Mouse (Mus musculus) neural tube, embryonic 11.5 days (tissue): Measurements from ENCODE around the gene Aamp. TPM values are rescaled to one million over a fixed set of nuclear protein-coding genes. Genes with fewer than 3 reads are reported as not detected.
"Not testable (repeated sequence)": the region's sequence is repeated elsewhere in the genome, so short reads cannot be mapped to it uniquely, and the experiment has no call there.

ENCODE experiments used
- ATAC-seq: fragments of 200-750 bp; cut with Nextera tagmentation; 2 replicates; pipeline ENCODE4 v1.8.0; 2017; ENCODE audit warnings: moderate number of reproducible peaks, mild to moderate bottlenecking, moderate TSS enrichment, moderate library complexity; ENCODE audit not compliant: insufficient read depth, low FRiP score, low TSS enrichment
- DNase-seq: peaks from one replicate; pipeline ENCODE4 v3.0.0-alpha.2; 2015; ENCODE audit warnings: low spot score
- H3K27ac ChIP-seq: fragments of 300-500 bp; sonication (generic); 2 replicates; pipeline ENCODE4 v1.5.1; 2014; ENCODE audit warnings: low read depth, mild to moderate bottlenecking, low read length
- H3K27me3 ChIP-seq: fragments of 300-500 bp; sonication (generic); 2 replicates; pipeline ENCODE4 v1.6.1; 2014; ENCODE audit warnings: mild to moderate bottlenecking, low read length, mixed read lengths; ENCODE audit not compliant: control insufficient read depth, insufficient read depth
- H3K36me3 ChIP-seq: fragments of 300-500 bp; sonication (generic); 2 replicates; pipeline ENCODE4 v1.6.1; 2014; ENCODE audit warnings: mild to moderate bottlenecking, low read length, moderate library complexity, mixed read lengths; ENCODE audit not compliant: control insufficient read depth, insufficient read depth
- H3K4me1 ChIP-seq: fragments of 300-500 bp; sonication (generic); 2 replicates; pipeline ENCODE4 v1.6.1; 2014; ENCODE audit warnings: low read length, mixed read lengths; ENCODE audit not compliant: control insufficient read depth, insufficient read depth
- H3K4me2 ChIP-seq: fragments of 300-500 bp; sonication (generic); 2 replicates; pipeline ENCODE4 v1.6.1; 2014; ENCODE audit warnings: low read depth, mild to moderate bottlenecking, moderate library complexity
- H3K4me3 ChIP-seq: fragments of 300-500 bp; sonication (generic); 2 replicates; pipeline ENCODE4 v1.5.1; 2014; ENCODE audit warnings: low read depth, low read length
- H3K9ac ChIP-seq: fragments of 300-500 bp; sonication (generic); 2 replicates; pipeline ENCODE4 v1.6.1; 2014; ENCODE audit warnings: mild to moderate bottlenecking, low read length
- H3K9me3 ChIP-seq: fragments of 300-500 bp; sonication (generic); 2 replicates; pipeline ENCODE4 v1.6.1; 2016; ENCODE audit warnings: low read length; ENCODE audit not compliant: control insufficient read depth
- WGBS: fragments of 180-500 bp; shearing (Covaris S2); extraction: QIAGEN DNeasy Blood & Tissue Kit; methylation state at CpG from one replicate; pipeline ENCODE4 v1.1.7; 2014; 5-methylcytosine and 5-hydroxymethylcytosine counted together
- polyA plus RNA-seq: library from polyadenylated mRNA; unstranded; fragments of >200 nt; fragmentation: Nextera tagmentation; extraction: Ambion mirVana; gene quantifications from 2 replicates; pipeline ENCODE4 v1.2.1, GENCODE M21; 2014

Aamp gene
- polyA plus RNA-seq, 1 experiment from 2014 or later, result 215 TPM

DNA sequence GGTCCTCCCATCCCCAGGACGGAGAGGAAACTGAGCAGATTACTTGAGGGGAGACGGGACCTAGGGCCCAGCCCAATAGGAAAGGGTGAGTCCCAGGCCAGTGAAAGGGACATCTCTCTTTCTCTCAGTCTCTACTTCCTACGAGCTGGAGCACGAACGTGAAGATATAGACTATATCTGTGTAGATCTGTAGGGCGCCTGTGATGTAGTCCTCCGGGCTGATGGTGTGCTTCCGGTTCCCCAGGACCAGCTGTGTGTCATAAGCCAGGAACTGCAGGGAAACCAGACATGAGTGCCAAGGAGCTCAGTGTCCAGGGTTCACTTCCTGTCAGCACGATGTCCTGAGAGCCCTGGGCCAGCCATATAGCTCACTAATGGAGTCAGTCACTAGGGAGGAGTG, 4.7 kb upstream of the Aamp start:
- Histone ChIP-seq H3K4me2 (no peak overlapping the region), H3K36me3 (peaks cover 2% of the 10 kb centered on the region), H3K4me3 (no peak overlapping the region), H3K27me3 (no peaks in the 10 kb centered on the region), H3K9ac (no peak overlapping the region), H3K27ac (no peak overlapping the region), H3K4me1 (peaks cover 4% of the 10 kb centered on the region; the same call in 1 of the 2 replicates), H3K9me3 (no peaks in the 10 kb centered on the region)
- no peak for DNase-seq
- WGBS, result 92% methylated on average over 9 of the region's 9 CpGs
- no peak for ATAC-seq

GRCm38 (mm10) chr1:74288327-74288726, 3.8 kb upstream of the Aamp start:
- peaks cover 2% of the 10 kb centered on the region for H3K36me3 ChIP-seq
- no peak overlapping the region for H3K27ac ChIP-seq
- no peaks in the 10 kb centered on the region for H3K27me3 ChIP-seq
- peaks cover 9% of the 10 kb centered on the region; the same call in 1 of the 2 replicates for H3K4me1 ChIP-seq
- DNase-seq, result no peak
- WGBS, result 75% methylated on average over 4 of the region's 4 CpGs
- H3K9ac ChIP-seq, result no peak overlapping the region
- H3K4me2 ChIP-seq, result no peak overlapping the region
- H3K9me3 ChIP-seq, result no peaks in the 10 kb centered on the region
- H3K4me3 ChIP-seq, result no peak overlapping the region
- no peak for ATAC-seq

- WGBS, result 63% methylated on average over 15 of the region's 17 CpGs
- H3K4me2 ChIP-seq, DNase-seq, H3K9ac ChIP-seq, H3K4me3 ChIP-seq, H3K9me3 ChIP-seq, H3K27me3 ChIP-seq, H3K27ac ChIP-seq, H3K36me3 ChIP-seq, ATAC-seq, H3K4me1 ChIP-seq: not testable (repeated sequence)
Measured at GRCm38 (mm10) chr1:74286869-74287607, 2.5 kb upstream of the Aamp start.

DNA sequence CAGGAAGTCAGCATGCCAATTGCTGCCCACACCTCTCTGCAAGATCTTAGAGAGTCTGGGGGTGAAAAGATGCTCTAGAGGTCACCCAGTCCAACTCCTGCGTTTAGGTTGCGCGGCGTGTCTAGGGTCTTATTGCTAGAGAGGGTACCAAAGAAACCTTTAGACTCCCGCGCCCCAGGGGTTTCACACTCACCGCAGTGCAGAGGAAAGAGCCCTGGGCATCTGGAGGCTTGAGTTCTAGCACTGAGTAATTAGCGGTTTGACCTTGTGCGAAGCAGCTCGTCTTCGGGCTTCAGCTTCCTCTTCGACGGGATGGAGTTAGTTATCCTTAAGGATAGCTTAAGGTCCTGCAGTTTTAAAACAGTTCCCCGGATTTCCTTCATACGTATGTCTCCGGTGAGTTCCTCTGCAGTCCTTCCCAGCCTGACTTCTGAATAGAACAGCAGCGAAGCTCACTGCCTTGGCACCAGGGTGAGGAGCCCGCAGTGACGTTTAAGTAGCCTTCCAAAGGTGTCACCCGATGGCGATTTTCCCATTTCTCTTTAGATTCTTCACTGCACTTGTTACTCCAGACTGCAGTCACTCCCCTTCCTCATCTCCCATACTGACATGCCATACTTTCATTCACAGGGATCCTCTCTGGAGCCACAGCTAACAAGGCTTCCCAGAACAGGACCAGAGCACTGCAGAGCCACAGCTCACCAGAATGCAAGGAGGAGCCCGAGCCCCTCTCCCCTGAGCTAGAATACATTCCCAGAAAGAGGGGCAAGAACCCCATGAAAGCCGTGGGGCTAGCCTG, 873 bp upstream of the Aamp start:
- Histone ChIP-seq H3K9ac (peak overlapping the region; percentile 77), H3K4me2 (peak overlapping the region; percentile 71), H3K4me3 (peak overlapping the region; percentile 73), H3K4me1 (peaks cover 9% of the 10 kb centered on the region; the same call in 1 of the 2 replicates), H3K27me3 (no peaks in the 10 kb centered on the region), H3K36me3 (peaks cover 10% of the 10 kb centered on the region), H3K27ac (no peak overlapping the region), H3K9me3 (no peaks in the 10 kb centered on the region)
- no peak for DNase-seq
- no peak; the same call in 1 of the 2 replicates for ATAC-seq
- WGBS, result 4% methylated on average over 23 of the region's 23 CpGs

GRCm38 (mm10) chr1:74283686-74284463, 663 bp downstream of the Aamp start:
- Histone ChIP-seq H3K27me3 (no peaks in the 10 kb centered on the region), H3K27ac (peak overlapping the region; percentile 5; the same call in 1 of the 2 replicates), H3K4me1 (peaks cover 9% of the 10 kb centered on the region; the same call in 1 of the 2 replicates), H3K4me3 (peak overlapping the region; percentile 73), H3K9ac (peak overlapping the region; percentile 47), H3K4me2 (peak overlapping the region; percentile 60), H3K36me3 (peaks cover 10% of the 10 kb centered on the region), H3K9me3 (no peaks in the 10 kb centered on the region)
- no peak for DNase-seq
- ATAC-seq, result peak; percentile 48
- 17% methylated on average over 14 of the region's 15 CpGs for WGBS

DNA sequence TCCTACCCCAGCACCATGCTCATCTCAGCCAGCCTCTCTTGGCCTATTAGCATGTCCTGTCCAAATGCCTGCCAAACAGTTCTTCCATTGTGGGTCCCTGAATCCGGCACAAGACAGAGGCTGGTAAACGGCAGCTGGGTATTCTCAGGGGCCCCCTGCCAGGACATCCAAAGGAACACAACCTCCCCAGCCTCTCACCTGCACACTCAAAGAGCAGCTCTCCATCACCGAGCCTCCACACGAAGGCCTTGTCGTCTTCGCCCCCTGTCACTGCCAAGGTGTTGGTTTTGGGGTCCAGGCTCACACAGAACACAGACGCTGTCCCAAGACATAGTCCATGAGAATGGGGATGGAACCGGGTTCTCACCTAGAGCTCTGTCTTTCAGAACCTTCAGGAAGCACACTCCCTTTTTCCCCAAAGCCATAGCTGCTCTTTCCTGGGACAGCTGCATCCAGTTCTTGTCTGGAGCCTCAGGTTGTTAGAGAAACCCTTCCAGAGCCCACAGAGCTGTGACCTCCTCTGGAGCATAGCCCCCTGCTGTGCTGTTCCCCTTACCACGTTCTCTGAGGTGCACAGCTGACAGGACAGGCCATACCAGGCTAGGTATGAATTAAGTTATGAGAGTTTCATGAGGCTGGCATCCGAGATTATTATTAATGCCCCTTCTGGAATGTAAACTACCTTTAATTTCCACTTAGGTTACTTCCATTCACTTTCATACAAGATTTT, 1.5 kb downstream of the Aamp start:
- H3K4me3 ChIP-seq, result no peak overlapping the region
- peaks cover 9% of the 10 kb centered on the region; the same call in 1 of the 2 replicates for H3K4me1 ChIP-seq
- no peaks in the 10 kb centered on the region for H3K27me3 ChIP-seq
- DNase-seq (no peak), ATAC-seq (no peak)
- H3K27ac ChIP-seq, result no peak overlapping the region
- H3K9ac ChIP-seq, result no peak overlapping the region
- 87% methylated on average over 10 of the region's 10 CpGs for WGBS
- no peak overlapping the region for H3K4me2 ChIP-seq
- no peaks in the 10 kb centered on the region for H3K9me3 ChIP-seq
- H3K36me3 ChIP-seq, result peaks cover 8% of the 10 kb centered on the region

- ATAC-seq, result no peak
Measured at GRCm38 (mm10) chr1:74281886-74282285, 2.7 kb downstream of the Aamp start.

GRCm38 (mm10) chr1:74281372-74281771, 3.2 kb downstream of the Aamp start:
- DNase-seq, result no peak
- Histone ChIP-seq H3K9me3 (no peaks in the 10 kb centered on the region), H3K27ac (no peak overlapping the region), H3K9ac (no peak overlapping the region), H3K36me3 (peaks cover 8% of the 10 kb centered on the region), H3K4me2 (no peak overlapping the region), H3K4me1 (peaks cover 9% of the 10 kb centered on the region; the same call in 1 of the 2 replicates), H3K4me3 (no peak overlapping the region), H3K27me3 (no peaks in the 10 kb centered on the region)
- ATAC-seq, result no peak
- 100% methylated on average over 2 of the region's 2 CpGs for WGBS

More at GRCm38 (mm10) chr1:74281886-74282285, 2.7 kb downstream of the Aamp start:
- no peak overlapping the region for H3K27ac ChIP-seq
- H3K9me3 ChIP-seq, result no peaks in the 10 kb centered on the region
- H3K4me2 ChIP-seq, result no peak overlapping the region
- no peak overlapping the region for H3K9ac ChIP-seq
- DNase-seq, result no peak
- H3K4me1 ChIP-seq, result peaks cover 9% of the 10 kb centered on the region; the same call in 1 of the 2 replicates
- H3K4me3 ChIP-seq, result no peak overlapping the region
- peaks cover 8% of the 10 kb centered on the region for H3K36me3 ChIP-seq
- WGBS, result 94% methylated on average over 8 of the region's 8 CpGs
- no peaks in the 10 kb centered on the region for H3K27me3 ChIP-seq
